Mouse (Mus musculus) urinary bladder, adult 18-20 months (tissue): ENCODE measurements around the gene Ccdc24.

Experiments used
- DNase-seq, 2 experiments: peaks; one replicate each; pipeline ENCODE4 v3.0.0; 2022; ENCODE audit warnings: low spot score in 2 of 2, mixed read lengths in 2 of 2

Ccdc24 gene

GRCm38 (mm10) chr4:117830124-117830551 is 42.2 kb downstream of the Ccdc24 start:
- peak; percentile 38 to 56 for DNase-seq

GRCm38 (mm10) chr4:117829260-117830123 is 42.9 kb downstream of the Ccdc24 start:
- DNase-seq, result peak; percentile 30 to 71

DNA sequence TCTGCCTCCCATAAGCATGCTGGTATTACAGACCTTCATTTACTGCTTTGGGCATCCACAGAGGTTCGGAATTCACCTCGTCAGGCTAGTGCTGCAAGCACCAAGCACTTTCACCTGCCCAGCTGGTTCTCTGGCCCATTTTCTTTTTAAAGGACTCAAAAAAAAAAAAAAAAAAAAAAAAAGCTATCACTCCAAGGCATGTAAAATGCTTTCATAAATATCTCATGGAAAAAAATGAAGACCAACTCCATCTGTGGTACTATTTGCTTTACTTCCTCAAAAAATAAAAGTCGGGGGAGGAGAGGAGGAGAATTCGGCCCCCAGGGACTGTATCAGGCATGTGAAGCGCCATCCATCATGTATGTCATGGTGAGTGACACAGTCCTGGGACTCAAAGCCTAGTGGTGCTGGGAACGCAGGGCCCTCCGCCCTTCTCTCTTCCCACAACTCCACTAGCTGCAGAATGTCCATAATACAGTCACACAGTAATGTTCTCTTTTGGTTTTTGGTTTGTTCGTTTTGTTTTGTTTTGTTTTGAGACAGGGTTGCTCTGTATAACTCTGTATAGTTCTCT is 43.7 kb downstream of the Ccdc24 start:
- DNase-seq, result no peak

- DNase-seq, result no peak
Observed at GRCm38 (mm10) chr4:117818032-117818431, 54.3 kb downstream of the Ccdc24 start.

GRCm38 (mm10) chr4:117816776-117817175 is 55.6 kb downstream of the Ccdc24 start:
- DNase-seq, result no peak
